Mouse (Mus musculus) intestine, embryonic 15.5 days (tissue): Measurements from ENCODE around the gene Limch1. TPM values are rescaled to one million over a fixed set of nuclear protein-coding genes. Genes with fewer than 3 reads are reported as not detected.
A peak's percentile ranks its signal among the peaks of the same experiment; 100 is the strongest.

Experiments used
- ATAC-seq: fragments of 200-750 bp; cut with Nextera tagmentation; 2 replicates; pipeline ENCODE4 v1.8.0; 2017; ENCODE audit warnings: moderate TSS enrichment, moderate library complexity
- H3K27ac ChIP-seq: fragments of 300-500 bp; sonication (generic); 2 replicates; pipeline ENCODE4 v1.5.1; 2015; ENCODE audit warnings: mild to moderate bottlenecking, inconsistent platforms
- H3K27me3 ChIP-seq: fragments of 300-500 bp; sonication (generic); replicated peaks from 2 replicates; pipeline ENCODE4 v1.6.1; 2015; ENCODE audit warnings: inconsistent platforms
- H3K36me3 ChIP-seq: fragments of 300-500 bp; sonication (generic); 2 replicates; pipeline ENCODE4 v1.6.1; 2015; ENCODE audit warnings: inconsistent platforms
- H3K4me1 ChIP-seq: fragments of 300-500 bp; sonication (generic); replicated peaks from 2 replicates; pipeline ENCODE4 v1.6.1; 2015; ENCODE audit warnings: inconsistent platforms
- H3K4me2 ChIP-seq: fragments of 300-500 bp; sonication (generic); replicated peaks from 2 replicates; pipeline ENCODE4 v1.6.1; 2015; ENCODE audit warnings: mild to moderate bottlenecking, inconsistent platforms
- H3K4me3 ChIP-seq: fragments of 300-500 bp; sonication (generic); replicated peaks from 2 replicates; pipeline ENCODE4 v1.5.1; 2015; ENCODE audit warnings: inconsistent platforms
- H3K9ac ChIP-seq: fragments of 300-500 bp; sonication (generic); 2 replicates; pipeline ENCODE4 v1.6.1; 2015; ENCODE audit warnings: inconsistent platforms
- H3K9me3 ChIP-seq: fragments of 300-500 bp; sonication (generic); 2 replicates; pipeline ENCODE4 v1.6.1; 2016; ENCODE audit warnings: inconsistent platforms
- WGBS: fragments of 180-500 bp; shearing (Covaris S2); methylation state at CpG from one replicate; pipeline ENCODE4 v1.1.7; 2015; 5-methylcytosine and 5-hydroxymethylcytosine counted together
- polyA plus RNA-seq: library from polyadenylated mRNA; unstranded; fragments of >200 nt; fragmentation: Nextera tagmentation; extraction: Ambion mirVana; gene quantifications from 2 replicates; pipeline ENCODE4 v1.2.1, GENCODE M21; 2015

Limch1 gene
- polyA plus RNA-seq, 1 experiment from 2014 or later, result 11.7 TPM

DNA sequence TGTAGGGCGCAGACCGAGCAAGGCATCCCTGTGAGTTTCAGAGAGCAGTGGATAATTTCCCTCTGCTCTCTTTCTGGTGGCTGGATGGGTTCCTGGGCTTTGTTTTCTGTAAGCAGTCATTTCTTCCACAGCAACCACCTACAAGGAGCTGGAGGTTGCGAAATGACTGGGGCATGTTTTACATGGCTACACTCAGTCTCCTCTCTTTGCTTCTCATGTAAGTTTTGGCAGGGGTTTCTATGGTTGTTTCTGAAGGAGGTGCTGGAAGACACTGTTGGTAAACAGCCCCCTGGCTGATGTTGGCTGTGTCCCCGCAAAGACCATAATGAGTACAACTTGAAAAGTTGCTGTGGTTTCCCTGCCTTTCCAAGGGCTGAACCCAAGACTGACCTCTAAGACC, 155.5 kb downstream of the Limch1 start:
- no peak overlapping the region for H3K9ac ChIP-seq
- H3K4me3 ChIP-seq, result no peak overlapping the region
- H3K4me1 ChIP-seq, result no peaks in the 10 kb centered on the region
- H3K27ac ChIP-seq, result no peak overlapping the region
- ATAC-seq, result no peak
- no peaks in the 10 kb centered on the region for H3K9me3 ChIP-seq
- no peaks in the 10 kb centered on the region for H3K36me3 ChIP-seq
- 94% methylated on average over 4 of the region's 4 CpGs for WGBS
- H3K4me2 ChIP-seq, result no peak overlapping the region
- H3K27me3 ChIP-seq, result no peaks in the 10 kb centered on the region

GRCm38 (mm10) chr5:66904835-66905234, 159.2 kb downstream of the Limch1 start:
- Histone ChIP-seq H3K4me2 (no peak overlapping the region), H3K4me1 (no peaks in the 10 kb centered on the region), H3K36me3 (no peaks in the 10 kb centered on the region), H3K9me3 (no peaks in the 10 kb centered on the region), H3K27ac (no peak overlapping the region), H3K27me3 (no peaks in the 10 kb centered on the region), H3K4me3 (no peak overlapping the region), H3K9ac (no peak overlapping the region)
- ATAC-seq, result no peak
- WGBS, result 63% methylated on average over 6 of the region's 6 CpGs

- no peaks in the 10 kb centered on the region for H3K9me3 ChIP-seq
Observed at GRCm38 (mm10) chr5:66908883-66909282, 163.3 kb downstream of the Limch1 start.

GRCm38 (mm10) chr5:66909962-66910361, 164.3 kb downstream of the Limch1 start:
- no peak for ATAC-seq
- 44% methylated on average over 2 of the region's 2 CpGs for WGBS
- H3K36me3 ChIP-seq, result no peaks in the 10 kb centered on the region
- H3K4me3 ChIP-seq, result no peak overlapping the region
- H3K9ac ChIP-seq, result no peak overlapping the region
- no peaks in the 10 kb centered on the region for H3K4me1 ChIP-seq
- H3K4me2 ChIP-seq, result no peak overlapping the region
- H3K27ac ChIP-seq, result no peak overlapping the region
- H3K27me3 ChIP-seq, result no peaks in the 10 kb centered on the region
- H3K9me3 ChIP-seq, result no peaks in the 10 kb centered on the region

More at GRCm38 (mm10) chr5:66908883-66909282, 163.3 kb downstream of the Limch1 start:
- WGBS, result 86% methylated on average over 9 of the region's 9 CpGs
- Histone ChIP-seq H3K4me2 (no peak overlapping the region), H3K27ac (no peak overlapping the region), H3K4me3 (no peak overlapping the region), H3K27me3 (no peaks in the 10 kb centered on the region), H3K4me1 (no peaks in the 10 kb centered on the region), H3K36me3 (no peaks in the 10 kb centered on the region), H3K9ac (no peak overlapping the region)
- ATAC-seq, result no peak

- no peak for ATAC-seq
- no peaks in the 10 kb centered on the region for H3K4me1 ChIP-seq
- H3K4me2 ChIP-seq, result no peak overlapping the region
- no peaks in the 10 kb centered on the region for H3K36me3 ChIP-seq
- no peaks in the 10 kb centered on the region for H3K9me3 ChIP-seq
- H3K27ac ChIP-seq, result no peak overlapping the region
- 98% methylated on average over 9 of the region's 9 CpGs for WGBS
- no peaks in the 10 kb centered on the region for H3K27me3 ChIP-seq
- H3K9ac ChIP-seq, result no peak overlapping the region
- no peak overlapping the region for H3K4me3 ChIP-seq
Observed at GRCm38 (mm10) chr5:66910610-66911009, 165.0 kb downstream of the Limch1 start.

GRCm38 (mm10) chr5:66911068-66911467, 165.4 kb downstream of the Limch1 start:
- ATAC-seq, result no peak
- H3K27me3 ChIP-seq, result no peaks in the 10 kb centered on the region
- H3K9ac ChIP-seq, result no peak overlapping the region
- H3K4me2 ChIP-seq, result no peak overlapping the region
- H3K4me1 ChIP-seq, result no peaks in the 10 kb centered on the region
- H3K36me3 ChIP-seq, result no peaks in the 10 kb centered on the region
- no peak overlapping the region for H3K4me3 ChIP-seq
- no peak overlapping the region for H3K27ac ChIP-seq
- no peaks in the 10 kb centered on the region for H3K9me3 ChIP-seq
- WGBS, result 78% methylated on average over 4 of the region's 4 CpGs

DNA sequence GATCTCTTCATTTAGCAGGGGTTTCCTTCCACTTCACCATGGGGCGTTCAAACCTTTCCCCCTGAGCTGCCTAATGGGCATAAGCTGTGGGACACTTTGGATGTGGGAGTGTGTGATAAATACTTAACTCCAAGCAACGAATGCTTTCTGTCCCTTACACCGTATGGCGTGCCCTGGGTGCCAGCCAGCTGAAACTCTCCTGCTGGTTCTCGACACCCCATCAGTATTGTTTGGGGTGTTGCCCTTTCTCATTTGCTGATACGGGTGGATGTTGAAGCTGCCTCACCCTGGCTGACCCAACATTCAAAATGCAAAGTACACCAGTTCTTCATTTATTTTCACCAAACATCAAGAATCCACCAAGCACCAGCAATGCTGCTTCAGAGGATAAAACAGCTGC, 168.2 kb downstream of the Limch1 start:
- ATAC-seq, result no peak
- Histone ChIP-seq H3K9ac (no peak overlapping the region), H3K27me3 (no peaks in the 10 kb centered on the region), H3K4me2 (no peak overlapping the region), H3K9me3 (no peaks in the 10 kb centered on the region), H3K4me1 (no peaks in the 10 kb centered on the region), H3K4me3 (no peak overlapping the region), H3K36me3 (no peaks in the 10 kb centered on the region), H3K27ac (no peak overlapping the region)
- WGBS, result 78% methylated on average over 6 of the region's 6 CpGs

GRCm38 (mm10) chr5:66917353-66918315, 172.0 kb downstream of the Limch1 start:
- Histone ChIP-seq H3K36me3 (no peaks in the 10 kb centered on the region), H3K27ac (no peak overlapping the region), H3K4me3 (no peak overlapping the region), H3K4me2 (no peak overlapping the region), H3K27me3 (no peaks in the 10 kb centered on the region), H3K9ac (no peak overlapping the region), H3K4me1 (no peaks in the 10 kb centered on the region), H3K9me3 (no peaks in the 10 kb centered on the region)
- ATAC-seq, result no peak
- WGBS, result 88% methylated on average over 8 of the region's 8 CpGs

DNA sequence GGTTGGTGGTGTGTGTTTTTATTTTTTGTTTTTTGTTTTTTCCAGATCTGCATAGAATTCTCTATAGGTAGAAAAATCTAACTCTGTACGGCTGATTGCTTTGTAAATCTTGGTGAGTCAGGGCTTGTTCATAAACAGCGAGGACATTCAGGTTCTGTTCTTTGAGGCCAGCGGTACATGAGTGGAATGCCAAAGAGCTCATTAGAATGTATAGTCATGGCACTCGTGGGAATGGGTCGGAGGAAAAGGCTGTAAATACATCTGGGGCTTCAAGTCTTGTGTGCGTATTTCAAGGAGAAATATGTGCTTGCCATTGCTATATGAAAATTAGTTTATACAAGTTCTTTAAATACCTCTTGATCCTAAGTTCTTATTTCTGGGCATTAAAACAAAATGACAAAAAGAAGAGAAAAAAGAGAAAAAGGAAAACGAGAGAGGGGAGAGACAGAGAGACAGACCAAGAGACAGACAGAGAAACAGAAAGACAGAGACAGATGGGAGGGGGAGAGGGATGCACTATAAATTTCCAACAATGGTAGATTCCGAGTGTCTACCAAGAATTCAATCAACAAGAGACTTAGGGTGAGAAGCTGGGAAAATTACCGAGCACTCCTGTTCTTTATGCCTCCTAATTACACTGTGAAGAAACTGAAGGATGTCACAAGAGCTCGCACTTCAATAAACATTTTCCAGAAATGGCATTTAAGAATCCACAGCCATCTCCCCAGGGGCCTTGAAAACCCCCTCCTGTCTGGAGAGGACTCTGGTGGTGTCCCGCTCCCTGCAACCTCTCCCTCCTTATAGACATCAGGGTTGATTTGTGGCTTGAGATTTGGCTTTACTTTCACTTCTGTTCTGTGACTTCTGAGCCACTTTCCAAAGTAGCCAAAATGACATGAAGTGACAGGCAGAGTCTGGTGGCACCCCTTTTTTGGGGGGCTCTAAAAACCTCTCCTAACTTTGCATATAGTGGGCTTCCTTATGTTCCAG, 173.0 kb downstream of the Limch1 start:
- Histone ChIP-seq H3K4me1 (no peaks in the 10 kb centered on the region), H3K36me3 (no peaks in the 10 kb centered on the region), H3K4me2 (no peak overlapping the region; the same call in 1 of the 2 replicates), H3K9me3 (no peaks in the 10 kb centered on the region), H3K9ac (no peak overlapping the region), H3K27me3 (no peaks in the 10 kb centered on the region), H3K4me3 (no peak overlapping the region), H3K27ac (no peak overlapping the region)
- WGBS, result 52% methylated on average over 11 of the region's 11 CpGs
- ATAC-seq, result no peak

DNA sequence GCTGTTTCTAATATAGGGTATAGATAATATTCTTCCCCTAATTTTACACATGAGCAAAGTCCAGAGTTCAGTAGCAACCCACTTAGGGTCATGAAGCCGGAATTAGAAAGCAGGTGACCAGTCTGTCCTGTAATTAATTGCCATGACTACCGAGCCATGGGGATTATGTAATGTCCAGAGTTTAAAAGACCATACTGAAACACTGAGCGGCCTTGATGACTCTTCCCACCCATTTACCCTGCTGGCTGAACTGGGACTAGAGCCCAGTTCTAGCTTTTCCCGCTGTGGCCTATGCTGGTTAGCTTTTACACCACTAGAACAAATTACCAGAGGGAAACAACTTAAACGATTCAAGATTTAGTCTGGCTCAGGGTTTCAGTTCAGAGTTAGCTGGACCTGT, 177.0 kb downstream of the Limch1 start:
- H3K36me3 ChIP-seq, result no peaks in the 10 kb centered on the region
- no peak overlapping the region for H3K9ac ChIP-seq
- peak; percentile 75 for ATAC-seq
- no peak overlapping the region for H3K4me2 ChIP-seq
- no peak overlapping the region for H3K27ac ChIP-seq
- H3K4me3 ChIP-seq, result no peak overlapping the region
- no peaks in the 10 kb centered on the region for H3K9me3 ChIP-seq
- no peaks in the 10 kb centered on the region for H3K4me1 ChIP-seq
- no peaks in the 10 kb centered on the region for H3K27me3 ChIP-seq
- 68% methylated on average over 5 of the region's 5 CpGs for WGBS

DNA sequence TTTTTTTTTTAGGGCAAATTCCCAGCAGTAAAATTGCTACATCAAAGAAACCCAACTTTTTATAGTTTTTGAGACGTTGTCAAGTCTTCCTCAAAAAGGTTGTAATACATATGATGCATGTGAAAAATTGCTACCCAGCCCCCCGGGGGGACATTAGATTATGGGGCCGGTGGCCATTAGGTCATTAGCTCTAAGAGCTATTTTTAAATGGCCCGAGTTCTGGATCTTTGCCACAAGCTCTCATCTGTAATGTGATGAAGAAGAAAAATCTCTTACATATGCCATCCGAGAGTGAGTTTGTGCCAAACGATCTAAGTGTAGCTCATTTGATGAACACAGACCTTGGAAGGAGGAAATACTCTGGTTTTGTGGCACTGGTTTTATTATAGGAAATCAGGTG, 183.7 kb downstream of the Limch1 start:
- no peak overlapping the region for H3K27ac ChIP-seq
- H3K36me3 ChIP-seq, result no peaks in the 10 kb centered on the region
- no peaks in the 10 kb centered on the region for H3K9me3 ChIP-seq
- no peaks in the 10 kb centered on the region for H3K27me3 ChIP-seq
- H3K4me2 ChIP-seq, result no peak overlapping the region
- no peak overlapping the region for H3K9ac ChIP-seq
- no peak overlapping the region for H3K4me3 ChIP-seq
- no peaks in the 10 kb centered on the region for H3K4me1 ChIP-seq
- WGBS, result 59% methylated on average over 6 of the region's 6 CpGs
- ATAC-seq, result no peak

GRCm38 (mm10) chr5:66933134-66933804, 187.6 kb downstream of the Limch1 start:
- Histone ChIP-seq H3K9ac (no peak overlapping the region), H3K4me1 (no peaks in the 10 kb centered on the region), H3K27me3 (no peaks in the 10 kb centered on the region), H3K4me3 (no peak overlapping the region), H3K4me2 (no peak overlapping the region), H3K9me3 (no peaks in the 10 kb centered on the region), H3K27ac (no peak overlapping the region), H3K36me3 (no peaks in the 10 kb centered on the region)
- ATAC-seq, result no peak
- WGBS, result 61% methylated on average over 10 of the region's 10 CpGs
